Mouse (Mus musculus) G1E (cell line): ENCODE measurements around the gene Vmn1r163.
"Not testable (repeated sequence)": the region's sequence is repeated elsewhere in the genome, so short reads cannot be mapped to it uniquely, and the experiment has no call there.

Experiments
- CTCF ChIP-seq: IDR thresholded peaks from 2 replicates; pipeline ENCODE4 v1.5.1; 2012; ENCODE audit warnings: low read depth, low read length, inconsistent platforms, mixed read lengths
- GATA1 ChIP-seq: IDR thresholded peaks from 2 replicates; pipeline ENCODE4 v1.6.1; 2012; ENCODE audit warnings: borderline replicate concordance, low read length, inconsistent platforms, mixed read lengths
- GATA2 ChIP-seq: IDR thresholded peaks from 2 replicates; pipeline ENCODE4 v1.6.1; 2012; ENCODE audit warnings: low read depth, low read length, inconsistent platforms, borderline replicate concordance
- POLR2AphosphoS5 ChIP-seq: IDR thresholded peaks from 2 replicates; pipeline ENCODE4 v1.6.1; 2012; ENCODE audit warnings: low read depth, low read length, inconsistent platforms; ENCODE audit not compliant: insufficient replicate concordance
- TAL1 ChIP-seq: conservative IDR thresholded peaks from 2 replicates; pipeline ENCODE4 v1.6.1; 2012; ENCODE audit warnings: low read depth, low read length, inconsistent platforms, mixed read lengths

GRCm38 (mm10) chr7:23019823-23020222 is 35.5 kb upstream of the Vmn1r163 start, which contains the start of gene Gm4216:
- not testable (repeated sequence) for TF ChIP-seq CTCF, GATA1, TAL1, POLR2AphosphoS5, GATA2
